Mouse (Mus musculus) frontal cortex, postnatal 14 days (tissue): ENCODE measurements around the gene Oasl2.

Experiments used
- DNase-seq, 2 experiments: peaks; one replicate each; pipeline ENCODE4 v3.0.0; 2022; ENCODE audit warnings: low spot score in 2 of 2

Gene Oasl2

DNA sequence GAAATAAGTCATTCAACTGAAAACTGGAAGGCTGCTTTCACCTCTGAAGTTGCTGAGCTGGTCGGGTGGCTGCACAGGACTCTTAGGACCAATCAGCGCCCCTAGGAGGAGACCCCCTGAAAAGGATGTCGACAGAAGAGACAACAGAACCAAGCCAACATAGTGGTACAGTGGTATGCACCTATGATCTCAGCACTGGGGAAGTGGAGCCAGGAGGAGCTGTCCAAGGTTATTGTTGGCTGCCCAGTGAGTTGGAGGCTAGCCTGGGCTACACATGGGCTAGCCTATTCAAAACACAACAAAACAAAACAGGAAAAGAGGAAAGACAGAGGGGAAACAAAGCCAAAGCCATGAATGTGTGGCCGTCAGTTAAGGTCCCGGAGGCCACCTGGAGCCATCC lies 61.3 kb downstream of the Oasl2 start:
- DNase-seq: no peak
